Mouse (Mus musculus) E14TG2a.4 (cell line): ENCODE data around the gene Pip5k1a.

Experiments
- CTCF ChIP-seq: conservative IDR thresholded peaks from 2 replicates; pipeline ENCODE4 v1.5.1; 2014; ENCODE audit warnings: low read length
- NANOG ChIP-seq: IDR thresholded peaks from 2 replicates; pipeline ENCODE4 v1.6.1; 2014; ENCODE audit warnings: borderline replicate concordance, low read length, mixed read lengths

GRCm38 (mm10) chr3:95133680-95134101 is 27.0 kb upstream of the Pip5k1a start, which contains the start of the genes Scnm1 and Lysmd1:
- TF ChIP-seq CTCF (0 out of 2 replicates have a peak, but pooled peaks have one; percentile 8), NANOG (no peak)
